Comparison of ENCODE assay signal across 8 mouse cellular contexts in the genomic region with DNA sequence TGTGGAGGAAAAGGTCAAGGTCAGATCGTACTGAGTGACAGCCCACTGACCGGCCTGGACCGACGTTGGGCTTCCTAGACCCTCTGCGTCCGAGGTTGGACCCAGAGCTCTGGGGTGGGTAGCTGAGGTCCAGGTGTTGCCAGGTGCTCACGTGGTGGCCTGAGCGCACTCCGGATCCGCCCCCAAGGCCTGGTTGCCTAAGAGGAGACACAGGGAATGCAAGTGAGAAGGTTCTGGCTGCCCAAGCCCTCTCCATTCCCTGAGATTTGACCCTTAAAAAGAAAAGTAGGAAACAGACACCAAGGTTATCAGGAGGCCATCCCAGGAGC. TPM values are rescaled to one million over a fixed set of nuclear protein-coding genes. Genes with fewer than 3 reads are reported as not detected.
A peak's percentile ranks its signal among the peaks of the same experiment; 100 is the strongest.
DNase-seq lines count a peak whose midpoint lies in the region; TF ChIP-seq lines count a peak whose summit lies in the region.

No protein-coding gene starts in this region.

- no peak overlapping the region for H3K27ac ChIP-seq in thymus, adult 2 months (ENCODE audit: control insufficient read depth, insufficient read depth, low read length)
- peak overlapping the region; percentile 88 for H3K27ac ChIP-seq in forebrain, embryonic 10.5 days

- peaks cover 23% of the 10 kb centered on the region for H3K4me1 ChIP-seq in thymus, adult 2 months (replicated peaks; ENCODE audit: control insufficient read depth, insufficient read depth, low read length)
- peaks cover 35% of the 10 kb centered on the region for H3K4me1 ChIP-seq in forebrain, embryonic 10.5 days

- WGBS in thymus, adult 2 months = 1% methylated on average over 10 of the region's 10 CpGs
- WGBS in forebrain, embryonic 10.5 days = under 1% methylated on average over 10 of the region's 10 CpGs

- H3K9me3 ChIP-seq in forebrain, embryonic 10.5 days = no peaks in the 10 kb centered on the region

- TF ChIP-seq POLR2A in thymus, adult 2 months (IDR thresholded peaks at IDR 0.05; ENCODE audit: control insufficient read depth, extremely low read depth, insufficient read depth, low read length, poor library complexity) = no peak

- DNase-seq in thymus, adult 2 months = peak; percentile 30
- DNase-seq in thymus, adult 18-20 months = no peak
- DNase-seq in forebrain, embryonic 10.5 days (ENCODE audit: extremely low spot score, low spot score) = no peak
- peak; percentile 61 for DNase-seq in kidney, adult 9 months
- DNase-seq in lung, postnatal 36 days = peak; percentile 56
- DNase-seq in yolk sac, embryonic 10.5 days (ENCODE audit: low spot score) = peak; percentile 40
- DNase-seq in cerebellum, adult 9-10 months = no peak
- no peak for DNase-seq in urinary bladder, postnatal 25 days (ENCODE audit: low spot score)

- peak overlapping the region; percentile 67 for H3K4me3 ChIP-seq in thymus, adult 2 months (ENCODE audit: control insufficient read depth, insufficient read depth, low read length)
- H3K4me3 ChIP-seq in forebrain, embryonic 10.5 days = peak overlapping the region; percentile 69

- H3K36me3 ChIP-seq in thymus, adult 2 months (ENCODE audit: control insufficient read depth, insufficient read depth, low read length) = peaks cover 11% of the 10 kb centered on the region; the same call in 1 of the 2 replicates
- peaks cover 41% of the 10 kb centered on the region for H3K36me3 ChIP-seq in forebrain, embryonic 10.5 days (replicated peaks)

- H3K27me3 ChIP-seq in thymus, adult 2 months (ENCODE audit: control insufficient read depth, insufficient read depth, low read length) = no peaks in the 10 kb centered on the region
- H3K27me3 ChIP-seq in forebrain, embryonic 10.5 days (ENCODE audit: poor library complexity, severe bottlenecking) = 0 out of 2 replicates have a peak, but pooled peaks cover 3% of the 10 kb centered on the region

- no peak for TF ChIP-seq CTCF in thymus, adult 2 months (IDR thresholded peaks at IDR 0.05; ENCODE audit: borderline replicate concordance, control insufficient read depth, extremely low read depth, insufficient read depth, low read length, poor library complexity)

RNA-seq across cellular contexts. Expression of gene Ppif, which starts 0.6 kb away (rescaled TPM):
- polyA plus RNA-seq in thymus, adult 2 months (2012; rRNA removed) = 105 and 108 TPM in 2 replicates
- polyA plus RNA-seq in forebrain, embryonic 10.5 days (2016; fragmentation: Nextera tagmentation; extraction: Ambion mirVana) = 65.8 and 71.0 TPM in 2 replicates

Comparison
In these comparisons a context has a peak if more than half of its experiments do, and no peak if none do; other contexts are left out.
1. DNase-seq: peak in thymus, adult 2 months (single experiment), kidney, adult 9 months (single experiment), lung, postnatal 36 days (single experiment) and yolk sac, embryonic 10.5 days (single experiment); none in thymus, adult 18-20 months (0 of 2), forebrain, embryonic 10.5 days (single experiment), cerebellum, adult 9-10 months (single experiment) and urinary bladder, postnatal 25 days (single experiment).